Mouse (Mus musculus) CH12F3 (cell line): ENCODE results near the gene Csrnp1.
"Not testable (repeated sequence)": the region's sequence is repeated elsewhere in the genome, so short reads cannot be mapped to it uniquely, and the experiment has no call there.

Experiments
- in situ Hi-C: fragments of 300-500 bp; cut with MboI; formaldehyde crosslinking; loops from 2 replicates; pipeline ENCODE4 v1.14.3; 2020; ENCODE audit warnings: low sequenced_read_pairs

The Csrnp1 gene

DNA sequence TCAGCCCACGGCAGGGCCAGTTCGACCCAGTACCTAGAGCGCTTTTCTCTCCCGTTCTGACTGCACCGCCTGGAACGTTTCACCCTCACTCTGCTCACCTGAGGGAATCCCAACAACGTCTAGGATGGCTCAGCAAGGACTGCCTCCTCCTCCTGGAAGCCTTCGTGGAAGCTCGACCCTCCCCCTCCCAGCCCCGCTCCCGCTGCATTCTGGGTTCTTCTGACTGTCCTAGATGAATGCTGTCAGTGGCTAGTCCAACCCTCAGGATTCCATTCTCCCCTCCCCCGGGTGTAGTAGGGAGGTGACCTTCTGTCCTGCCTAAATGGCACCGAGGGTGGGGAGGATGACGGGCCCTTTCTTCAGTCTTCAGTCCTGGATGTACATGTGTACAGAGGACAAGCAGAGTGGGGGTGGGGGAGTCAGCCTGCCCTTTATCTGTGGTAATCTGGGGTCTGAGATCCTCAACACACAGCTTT lies at the start of gene Csrnp1:
Gene Csrnp1, minus strand, starts transcription at position 123 of the 476 bp plus-strand sequence.
- in situ Hi-C loops = no loop called here

DNA sequence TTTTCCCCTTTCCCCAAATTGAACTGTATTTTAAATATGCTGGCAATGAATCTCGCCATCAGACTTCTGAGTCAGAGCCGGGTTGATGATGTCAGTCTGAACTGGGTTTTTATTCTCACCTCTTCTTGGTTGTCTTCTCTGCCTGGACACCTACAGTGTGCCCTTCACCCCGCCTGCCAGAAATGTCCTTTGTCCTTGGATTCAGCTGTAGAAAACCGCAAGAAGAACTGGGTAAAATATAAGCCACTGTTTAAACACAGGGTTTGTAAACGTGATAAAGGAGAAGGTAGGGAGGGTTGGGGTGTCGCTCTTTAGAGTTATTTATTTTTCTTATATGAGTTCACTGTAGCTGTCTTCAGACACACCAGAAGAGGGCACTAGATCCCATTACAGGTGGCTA lies 48.3 kb upstream of the Csrnp1 start:
- in situ Hi-C loops = no loop called here

DNA sequence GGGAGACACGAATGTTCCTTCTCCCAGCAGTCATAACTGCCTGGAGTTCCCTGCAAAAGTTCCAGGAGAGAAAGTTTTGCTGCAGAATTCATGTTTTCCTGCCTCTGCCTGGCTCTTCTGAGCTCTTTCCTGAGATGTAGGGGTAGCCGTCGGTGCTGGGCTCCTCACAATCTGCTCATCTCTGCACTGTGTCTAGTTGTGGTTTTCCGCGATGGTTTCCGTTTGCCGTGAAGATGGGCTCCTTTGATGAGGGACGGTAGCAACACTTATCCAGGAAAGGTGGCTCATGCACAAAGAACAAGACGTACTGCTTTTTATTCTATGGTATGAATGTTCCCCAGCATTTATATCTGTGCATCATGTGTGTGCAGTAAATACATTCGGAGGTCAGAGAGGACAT lies 46.0 kb upstream of the Csrnp1 start:
- in situ Hi-C loops = no loop called here

DNA sequence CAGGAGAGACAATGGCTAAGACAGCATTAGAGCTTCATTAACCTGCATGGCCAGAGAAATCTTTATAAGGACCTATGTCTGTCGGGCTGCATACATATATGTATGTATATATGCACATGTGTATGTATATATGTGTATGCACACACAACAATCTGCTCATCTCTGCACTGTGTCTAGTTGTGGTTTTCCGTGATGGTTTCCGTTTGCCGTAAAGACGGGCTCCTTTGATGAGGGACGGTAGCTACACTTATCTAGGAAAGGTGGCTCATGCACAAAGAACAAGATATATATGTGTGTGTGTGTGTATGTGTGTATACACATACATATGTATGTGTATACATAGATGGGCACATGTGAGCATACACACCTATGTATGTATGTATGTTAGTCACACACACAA lies 45.4 kb upstream of the Csrnp1 start:
- in situ Hi-C loops = loop anchor here (5.0 kb wide), 1 partner anchor 42 kb away; no protein-coding TSS in a partner anchor

DNA sequence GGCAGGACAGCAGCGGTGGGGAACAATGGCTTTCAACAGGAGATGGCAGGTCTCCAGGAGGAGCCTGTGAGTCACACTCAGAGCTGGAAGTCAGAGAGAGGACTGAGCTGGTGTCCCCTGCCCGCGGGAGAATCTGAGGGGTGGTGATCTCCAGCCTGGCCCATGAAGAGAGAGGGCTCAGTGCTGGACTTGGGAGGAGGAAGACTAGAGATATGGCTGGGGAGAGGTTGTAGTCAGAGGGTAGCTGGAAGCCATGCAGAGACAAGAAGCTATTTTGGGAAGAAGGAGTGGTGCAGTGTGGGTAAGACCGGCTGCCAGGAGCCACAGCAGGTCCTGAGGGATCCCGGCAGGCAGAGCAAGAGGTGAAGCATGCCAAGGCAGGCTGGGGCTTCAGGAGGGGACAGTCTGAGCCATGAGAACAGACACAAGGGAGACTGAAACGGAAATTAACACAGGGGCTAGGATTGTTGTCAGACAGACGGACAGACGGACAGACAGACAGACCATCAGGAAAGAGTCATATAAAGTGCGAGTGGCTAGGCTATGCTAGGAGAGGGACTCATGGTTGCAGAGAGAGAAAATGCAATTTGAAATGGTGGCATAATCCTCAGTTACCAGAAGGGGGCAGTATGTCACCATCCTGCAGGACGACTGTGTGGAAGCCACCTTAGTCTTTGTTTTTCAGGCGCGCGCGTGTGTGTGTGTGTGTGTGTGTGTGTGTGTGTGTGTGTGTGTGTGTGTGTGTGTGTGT lies 43.1 kb upstream of the Csrnp1 start:
- in situ Hi-C loops = loop anchor here (5.0 kb wide), 1 partner anchor 45 kb away; no protein-coding TSS in a partner anchor

DNA sequence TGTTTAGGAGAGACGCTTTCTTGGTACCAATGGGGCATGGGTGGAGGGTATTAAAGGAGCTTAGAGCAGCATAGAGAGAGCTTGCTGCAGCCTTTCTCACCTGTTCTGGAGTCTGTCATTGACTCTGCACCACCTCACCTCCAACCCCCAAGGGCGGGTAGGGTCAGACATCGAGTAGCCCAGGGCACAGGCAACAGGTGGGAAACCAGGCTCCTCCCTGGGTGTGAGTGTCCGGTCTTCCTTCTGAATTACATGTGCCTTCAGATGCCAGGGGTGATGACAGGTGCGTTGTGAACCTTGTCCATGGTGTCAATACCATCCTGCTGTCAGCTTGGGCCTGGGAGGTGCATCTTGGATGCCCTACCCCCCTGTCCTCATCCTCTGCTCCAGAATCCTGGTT lies 40.2 kb upstream of the Csrnp1 start:
- in situ Hi-C loops = loop anchor here (5.0 kb wide), 1 partner anchor 48 kb away; no protein-coding TSS in a partner anchor

DNA sequence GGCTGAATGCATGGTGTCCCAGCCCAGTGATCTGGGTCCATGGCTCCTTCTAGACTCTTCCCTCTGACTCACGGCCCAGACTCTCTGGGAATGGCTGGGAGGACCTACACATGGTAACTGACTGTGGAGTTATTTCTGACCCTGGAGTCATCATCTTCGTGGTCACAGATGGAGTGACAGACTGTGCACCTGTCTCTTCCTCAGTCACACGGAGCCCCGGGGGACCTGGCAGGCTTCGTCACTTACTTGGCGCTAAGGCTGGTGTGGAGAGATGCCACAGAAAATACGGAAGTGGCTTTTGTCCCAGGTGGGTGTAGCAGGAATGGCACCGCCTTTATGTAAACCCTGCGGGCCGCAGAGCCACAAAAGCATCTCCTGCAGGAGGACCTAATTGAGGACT lies 39.7 kb upstream of the Csrnp1 start:
- in situ Hi-C loops = no loop called here

DNA sequence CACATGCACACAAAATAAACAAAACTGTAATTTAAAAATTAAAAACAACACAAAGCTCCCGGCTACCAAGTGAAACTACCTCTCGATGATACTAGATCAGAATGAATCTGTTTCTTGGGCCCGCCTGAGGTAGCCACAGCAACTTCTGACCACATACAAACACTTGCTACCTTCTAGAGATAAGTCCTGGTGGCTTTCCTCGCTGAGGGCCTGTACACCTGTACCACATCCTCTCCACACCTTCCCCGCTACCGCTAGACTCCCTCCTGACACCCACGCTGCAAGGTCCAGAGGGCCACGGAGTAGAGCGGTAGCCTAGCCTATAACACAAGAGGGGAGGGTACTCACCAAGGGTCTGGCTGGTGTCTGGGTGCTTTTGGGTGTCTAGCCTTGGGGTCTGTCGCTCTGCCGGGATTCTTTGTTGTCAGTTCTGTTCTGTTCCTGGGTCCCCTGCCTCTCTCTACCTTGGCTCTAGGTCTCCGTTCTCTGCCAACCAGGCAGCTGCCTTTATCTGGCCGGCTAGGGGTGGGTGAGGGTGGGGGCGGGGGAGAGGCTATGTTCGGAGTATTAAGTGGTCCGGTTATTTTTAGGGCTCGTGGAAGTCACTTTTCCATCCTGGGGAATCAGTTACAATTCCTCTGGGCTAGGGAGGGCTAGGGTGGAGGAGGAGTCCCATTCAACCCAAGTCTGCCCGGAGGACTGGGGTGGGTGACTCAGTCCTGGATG lies 38.8 kb upstream of the Csrnp1 start, which contains the start of gene Xirp1:
Gene Xirp1, minus strand, starts transcription at position 513 of the 726 bp plus-strand sequence.
- in situ Hi-C loops = no loop called here

DNA sequence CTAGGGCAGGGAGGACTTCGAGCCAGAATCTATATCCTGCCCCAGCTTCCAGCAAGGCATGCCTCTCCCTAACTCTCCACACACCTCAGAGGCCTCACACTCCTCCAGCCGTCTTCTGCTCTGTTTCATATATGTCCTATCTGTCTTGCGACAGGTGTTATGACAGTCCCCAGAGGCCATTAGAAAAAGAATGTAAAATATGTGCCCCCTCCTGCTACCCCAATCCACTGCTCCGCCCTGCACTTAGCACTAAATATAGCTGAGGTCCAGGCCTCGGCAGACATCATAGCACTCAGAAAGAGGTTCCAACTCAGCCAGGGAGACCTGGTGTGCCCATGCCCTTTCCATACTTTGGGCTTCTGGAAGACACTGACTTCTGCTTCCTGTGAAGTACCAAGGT lies 36.7 kb upstream of the Csrnp1 start:
- in situ Hi-C loops = no loop called here

DNA sequence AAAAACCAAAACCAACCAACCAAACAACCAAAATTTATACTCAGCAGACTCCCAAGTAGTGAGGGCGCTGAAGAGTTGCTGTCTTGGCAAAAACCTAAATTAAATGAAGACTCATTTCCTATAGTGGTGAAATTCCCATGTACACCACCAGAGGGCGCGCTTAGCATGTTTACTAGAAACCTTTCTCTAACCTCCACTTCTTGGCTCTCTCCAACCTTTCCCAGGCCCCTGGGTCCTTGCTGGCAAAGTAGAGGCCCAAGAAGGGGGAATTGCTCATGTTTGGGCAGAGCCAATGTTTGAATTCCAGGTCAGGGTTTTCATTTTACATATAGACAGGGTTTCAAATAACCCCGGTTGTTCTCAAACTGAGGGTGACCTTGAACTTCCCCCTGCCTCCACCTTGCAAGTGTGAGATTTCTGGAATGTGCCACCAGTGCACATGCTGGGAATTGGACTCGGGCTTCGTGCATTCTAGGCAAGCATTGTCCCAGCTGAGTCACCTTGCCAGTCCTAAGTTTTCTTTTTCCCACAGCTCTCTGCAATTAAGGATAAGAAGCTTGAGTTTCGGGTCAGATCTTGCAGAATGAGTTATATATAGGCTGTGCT lies 35.9 kb upstream of the Csrnp1 start:
- in situ Hi-C loops = no loop called here

DNA sequence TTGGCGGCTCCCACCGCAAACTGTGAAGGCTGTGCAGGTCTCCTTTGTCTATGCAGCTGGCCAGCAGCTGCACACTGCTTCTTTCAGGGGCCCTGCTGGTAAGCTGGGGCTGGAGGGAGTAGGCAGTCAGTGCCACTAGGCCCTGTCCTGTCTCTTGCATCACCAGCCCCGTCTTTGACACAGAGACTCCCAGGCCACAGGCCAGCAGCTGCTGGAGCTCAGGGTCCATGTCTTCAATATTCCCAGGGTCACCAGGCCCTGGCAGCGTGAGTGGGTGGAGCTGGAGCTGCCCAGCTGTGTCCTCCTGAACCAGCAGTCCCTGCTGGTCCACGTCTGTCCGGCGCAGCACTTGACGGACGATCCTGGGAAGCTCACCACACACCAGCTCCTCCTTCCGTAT lies 32.5 kb upstream of the Csrnp1 start:
- in situ Hi-C loops = no loop called here

DNA sequence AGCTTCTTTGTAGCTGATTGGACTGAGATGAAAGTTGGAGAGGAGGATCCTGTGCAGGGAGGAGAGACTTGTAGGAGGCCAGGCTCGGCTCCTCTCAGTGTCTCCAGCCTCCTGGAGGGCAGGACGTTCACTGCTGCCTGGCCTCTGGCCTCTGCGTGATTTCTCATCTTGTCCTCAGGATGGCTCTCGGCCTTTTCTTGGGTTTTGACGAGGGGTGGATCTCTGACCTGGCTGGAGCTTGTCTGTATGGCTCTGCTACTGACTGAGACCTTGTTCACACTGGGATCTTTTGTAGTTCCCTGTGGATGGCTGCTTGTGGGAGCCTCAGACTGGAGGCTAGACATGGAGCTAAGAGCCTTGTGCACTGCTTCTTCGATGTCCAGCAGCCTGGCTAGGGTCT lies 30.4 kb upstream of the Csrnp1 start:
- in situ Hi-C loops = no loop called here

DNA sequence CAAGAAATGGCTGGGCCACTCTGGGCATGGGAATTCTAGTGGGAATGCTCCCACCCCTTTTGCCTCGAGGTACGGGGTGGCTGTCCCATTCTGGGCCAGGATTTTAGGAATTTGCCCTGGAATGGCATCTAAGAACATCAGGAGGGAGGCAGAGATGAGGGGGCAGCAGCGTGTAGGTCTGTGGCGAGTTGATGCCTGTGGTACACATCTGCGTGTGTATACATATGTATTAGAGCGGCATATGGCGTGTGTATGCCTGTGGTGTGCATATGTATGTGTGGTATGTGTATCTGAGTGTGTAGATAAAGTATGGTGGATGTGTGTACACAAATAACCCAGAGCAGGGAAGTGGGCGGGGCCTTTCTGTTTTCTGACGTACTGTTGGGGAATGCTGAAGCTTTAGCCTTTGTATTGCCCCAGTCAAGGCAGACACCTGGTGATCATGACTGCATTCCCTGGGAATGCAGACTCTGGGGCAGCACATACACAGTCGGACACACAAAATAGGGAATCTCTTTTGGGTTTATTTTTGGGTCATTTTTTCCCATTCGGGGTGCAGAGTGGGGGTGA lies 28.9 kb upstream of the Csrnp1 start:
- in situ Hi-C loops = no loop called here

DNA sequence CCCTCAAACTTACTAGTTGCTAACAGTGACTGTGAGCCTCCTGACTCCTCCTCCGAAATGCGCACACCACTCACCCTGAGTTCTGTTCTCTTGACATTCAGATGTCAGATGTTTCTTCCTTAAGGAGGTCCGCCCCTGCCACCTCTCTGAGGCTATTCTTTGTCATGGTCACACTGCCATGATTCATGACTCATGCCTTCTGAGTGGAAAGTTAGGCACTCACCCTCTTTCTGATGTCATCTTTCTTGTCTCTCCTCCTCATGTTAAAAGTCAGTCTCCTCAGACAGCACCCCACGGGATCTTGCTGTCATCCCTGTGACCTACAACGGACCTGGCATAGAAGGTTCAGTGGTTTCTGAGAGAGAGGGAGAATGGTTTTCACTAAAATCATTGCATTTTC lies 28.3 kb upstream of the Csrnp1 start:
- in situ Hi-C loops = no loop called here

DNA sequence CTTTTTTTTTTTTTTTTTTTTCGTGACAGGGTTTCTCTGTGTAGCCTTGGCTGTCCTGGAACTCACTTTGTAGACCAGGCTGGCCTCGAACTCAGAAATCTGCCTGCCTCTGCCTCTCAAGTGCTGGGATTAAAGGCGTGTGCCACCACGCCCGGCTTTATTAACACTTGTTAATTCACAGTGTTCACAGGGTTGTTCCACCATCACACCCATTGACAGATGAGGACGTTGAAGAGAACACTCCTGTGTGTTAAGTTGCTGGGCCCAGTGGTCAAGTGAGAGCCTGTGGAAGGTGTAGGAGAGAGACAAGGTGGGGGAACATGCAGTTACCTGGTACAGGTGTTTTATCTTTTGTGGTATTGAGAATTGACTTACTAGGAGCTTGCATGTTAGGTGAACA lies 27.7 kb upstream of the Csrnp1 start:
- in situ Hi-C loops = not testable (repeated sequence)

DNA sequence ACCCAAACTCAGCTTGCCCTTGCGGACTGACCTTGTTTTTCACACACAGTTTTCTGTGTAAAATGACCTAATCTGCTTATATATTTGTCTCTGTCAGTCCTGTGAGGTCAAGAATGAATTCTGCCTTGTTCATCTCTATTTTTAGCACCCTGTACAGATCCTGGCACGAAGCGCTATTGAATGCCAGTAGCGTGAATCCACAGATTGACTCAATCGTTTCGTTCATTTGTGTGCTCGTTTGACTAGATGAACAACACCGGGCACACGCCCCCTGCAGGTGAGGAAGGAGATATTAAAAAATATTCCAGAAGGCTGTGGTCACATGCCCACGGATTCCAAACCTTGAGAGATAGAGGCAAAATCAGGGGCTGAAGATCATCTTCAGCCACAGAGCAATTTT lies 27.1 kb upstream of the Csrnp1 start:
- in situ Hi-C loops = no loop called here

DNA sequence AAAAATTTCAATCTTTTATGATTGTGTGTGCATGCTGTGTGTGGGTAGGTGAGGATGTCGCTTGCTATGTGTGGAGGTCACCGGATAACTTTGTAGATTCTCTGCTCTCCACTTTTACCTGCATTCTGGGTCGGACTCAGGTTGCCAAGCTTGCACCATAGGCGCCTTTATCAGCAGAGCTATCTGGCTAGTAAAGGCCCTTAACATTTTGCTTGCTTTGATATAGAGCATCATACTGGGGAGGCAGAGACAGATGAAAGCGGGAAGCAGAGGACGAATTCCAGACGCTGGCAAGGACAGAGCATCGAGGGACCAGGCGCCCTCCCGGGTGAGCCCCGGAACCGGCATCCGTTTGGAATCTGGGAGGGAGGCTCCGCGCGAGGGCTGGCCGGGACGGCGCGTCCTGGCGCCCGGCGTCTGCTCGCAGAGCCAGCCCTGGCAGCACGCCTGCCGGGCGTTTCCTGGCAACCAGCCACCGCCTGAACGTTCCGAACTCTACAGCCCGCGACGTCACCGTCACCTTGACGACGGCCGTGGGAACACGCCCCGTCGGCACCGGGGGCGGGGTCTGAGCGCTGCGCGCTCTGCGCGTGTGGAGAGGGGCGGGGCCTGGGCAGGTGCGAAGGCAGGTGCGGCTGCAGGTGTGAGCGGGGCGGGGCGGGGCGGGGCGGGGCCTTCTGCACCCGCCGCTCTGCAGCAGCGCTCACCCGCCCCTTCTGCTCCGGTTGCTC lies 26.5 kb upstream of the Csrnp1 start:
- in situ Hi-C loops = no loop called here

DNA sequence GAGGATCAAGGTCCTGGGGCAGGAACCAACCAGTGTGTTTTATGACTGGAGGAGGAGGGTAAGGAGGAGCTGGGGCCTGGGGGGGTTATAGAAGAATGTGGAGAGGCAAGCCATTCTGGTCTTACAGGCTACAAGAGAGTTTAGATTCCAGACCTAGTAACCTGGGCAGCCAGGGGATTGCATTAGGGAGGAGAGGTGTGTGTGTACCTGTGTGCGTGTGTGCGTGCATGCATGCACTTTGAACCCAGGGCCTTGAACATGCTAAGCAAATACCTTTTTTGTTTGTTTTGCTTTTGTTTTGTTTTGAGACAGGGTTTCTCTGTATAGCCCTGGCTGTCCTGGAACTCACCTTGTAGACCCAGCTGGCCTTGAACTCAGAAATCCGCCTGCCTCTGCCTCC lies 25.4 kb upstream of the Csrnp1 start:
- in situ Hi-C loops = no loop called here

DNA sequence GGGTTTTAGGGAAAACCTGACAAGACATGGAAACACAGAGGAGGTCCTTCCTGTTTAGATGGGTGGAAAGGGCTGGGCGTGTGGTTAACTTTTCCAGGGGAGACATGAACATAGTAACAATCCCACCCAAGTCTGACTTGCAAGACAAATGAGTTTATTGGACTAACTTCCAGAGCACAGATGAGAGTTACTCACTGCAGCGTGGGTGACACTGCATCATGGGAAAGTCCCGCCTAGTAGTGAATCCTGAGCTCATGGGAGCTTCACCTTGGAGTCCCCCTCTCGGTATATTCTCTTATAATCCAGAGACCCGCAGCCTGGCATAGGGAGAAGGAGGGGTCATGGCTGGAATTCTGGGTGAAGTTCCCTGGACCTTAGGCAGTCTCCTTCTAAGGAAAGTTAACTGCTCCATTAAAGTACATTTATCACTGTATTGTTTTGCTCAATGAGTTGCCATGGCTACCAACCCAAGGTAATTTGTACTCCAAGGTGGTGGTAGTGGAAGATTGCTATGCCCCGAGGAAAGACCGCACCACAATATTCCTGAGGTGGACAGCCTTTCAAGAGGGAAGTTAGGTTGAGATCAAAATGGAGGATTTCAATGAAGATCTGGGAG lies 24.9 kb upstream of the Csrnp1 start:
- in situ Hi-C loops = no loop called here

DNA sequence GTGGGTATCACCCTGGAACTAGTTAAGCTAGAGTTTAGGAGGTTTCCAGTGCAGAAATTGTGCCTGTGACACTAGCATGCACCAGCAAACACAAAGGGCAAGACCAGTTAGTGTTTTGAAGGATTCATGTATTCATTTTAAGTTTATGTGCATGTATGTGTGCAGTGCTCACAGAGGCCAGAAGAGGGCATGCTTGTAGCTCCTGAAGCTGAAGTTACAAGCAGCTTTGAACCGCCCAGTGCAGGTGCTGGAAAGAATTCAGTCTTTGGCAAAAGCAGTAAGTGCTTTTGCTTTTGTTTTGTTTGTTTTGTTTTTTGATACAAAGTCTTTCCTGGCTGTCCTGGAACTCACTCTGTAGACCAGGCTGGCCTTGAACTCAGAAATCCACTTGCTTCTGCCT lies 23.4 kb upstream of the Csrnp1 start:
- in situ Hi-C loops = no loop called here
